Mouse (Mus musculus) cerebellum, adult 2 months (tissue): ENCODE results near the gene Slit3.

Experiments used
- CTCF ChIP-seq: fragments of 200-500 bp; IDR thresholded peaks from 2 replicates; pipeline ENCODE4 v1.5.1; 2011; ENCODE audit warnings: low read depth, mild to moderate bottlenecking, control low read depth, low read length, moderate library complexity, borderline replicate concordance; ENCODE audit not compliant: insufficient read depth
- POLR2A ChIP-seq: fragments of 200-500 bp; IDR thresholded peaks from 2 replicates; pipeline ENCODE4 v1.6.1; 2011; ENCODE audit warnings: low read length, control low read depth, borderline replicate concordance; ENCODE audit not compliant: insufficient read depth

DNA sequence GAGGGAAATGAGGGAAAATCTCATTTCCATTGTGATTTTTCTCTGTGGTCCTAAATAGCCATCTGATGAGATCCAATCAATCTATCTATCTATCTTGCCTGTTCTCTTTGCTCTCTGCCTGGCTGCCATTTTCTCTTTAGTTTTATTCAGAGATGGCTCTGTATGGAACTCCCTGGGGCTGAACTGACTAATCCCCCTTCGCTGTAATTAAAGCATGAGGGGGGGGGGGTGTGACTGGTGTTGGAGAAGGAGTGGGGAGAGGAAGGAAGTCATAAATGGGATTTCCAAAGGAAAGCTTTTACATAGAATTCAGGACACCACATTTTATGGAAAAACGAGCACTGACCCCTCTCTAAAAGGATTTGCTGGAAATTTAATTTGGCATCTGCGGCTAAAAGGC, 445.7 kb downstream of the Slit3 start:
- TF ChIP-seq POLR2A = no peak
- TF ChIP-seq CTCF = no peak
